Mouse (Mus musculus): ENCODE results near the gene Gm3676. TPM values are rescaled to one million over a fixed set of nuclear protein-coding genes. Genes with fewer than 3 reads are reported as not detected.
"Not testable (repeated sequence)": the region's sequence is repeated elsewhere in the genome, so short reads cannot be mapped to it uniquely, and the experiment has no call there.

Gene Gm3676
- not detected for total RNA-seq (2018; cell fraction: chromatin; rRNA removed)
- not detected for total RNA-seq (2018; cell fraction: cytosol; rRNA removed)
- not detected for total RNA-seq (2018; cell fraction: nucleus; rRNA removed)
- polyA plus RNA-seq (2018), result not detected in 3 replicates

GRCm38 (mm10) chr14:41646387-41646786 is at the start of gene Gm3676:
Gene Gm3676, minus strand, starts transcription at chr14:41646487.
- H3K36me3 ChIP-seq (ENCODE audit: inconsistent target); H3K79me2 ChIP-seq (ENCODE audit: inconsistent target); H3K27ac ChIP-seq; H3K4me3 ChIP-seq (ENCODE audit: inconsistent target): not testable (repeated sequence)
- no CpG with 5 or more reads among the region's 1 CpGs for WGBS (ENCODE audit: missing documents)

GRCm38 (mm10) chr14:41648176-41648575 is 1.9 kb upstream of the Gm3676 start:
- not testable (repeated sequence) for H3K4me3 ChIP-seq (ENCODE audit: inconsistent target); H3K27ac ChIP-seq; H3K36me3 ChIP-seq (ENCODE audit: inconsistent target); H3K79me2 ChIP-seq (ENCODE audit: inconsistent target)
- no CpG with 5 or more reads among the region's 2 CpGs for WGBS (ENCODE audit: missing documents)

- not testable (repeated sequence) for H3K4me3 ChIP-seq (ENCODE audit: inconsistent target); H3K27ac ChIP-seq; H3K36me3 ChIP-seq (ENCODE audit: inconsistent target); H3K79me2 ChIP-seq (ENCODE audit: inconsistent target)
- 100% methylated on average over 1 of the region's 11 CpGs for WGBS (ENCODE audit: missing documents)
These were observed 16.1 kb downstream of the Gm3676 start for GRCm38 (mm10) chr14:41630144-41630543.

GRCm38 (mm10) chr14:41624512-41624911 is 21.8 kb downstream of the Gm3676 start, which contains the start of gene Gm3072:
Gene Gm3072, minus strand, starts transcription at chr14:41624612.
- WGBS (ENCODE audit: missing documents), result no CpG with 5 or more reads among the region's 2 CpGs
- not testable (repeated sequence) for H3K27ac ChIP-seq

GRCm38 (mm10) chr14:41622535-41622934 is 23.8 kb downstream of the Gm3676 start:
- not testable (repeated sequence) for H3K4me3 ChIP-seq (ENCODE audit: inconsistent target); H3K27ac ChIP-seq
- WGBS (ENCODE audit: missing documents), result no CpG with 5 or more reads among the region's 5 CpGs

More at GRCm38 (mm10) chr14:41624512-41624911, 21.8 kb downstream of the Gm3676 start, which contains the start of gene Gm3072:
- H3K4me3 ChIP-seq (ENCODE audit: inconsistent target); H3K36me3 ChIP-seq (ENCODE audit: inconsistent target); H3K79me2 ChIP-seq (ENCODE audit: inconsistent target): not testable (repeated sequence)

GRCm38 (mm10) chr14:41610690-41611089 is 35.6 kb downstream of the Gm3676 start:
- not testable (repeated sequence) for H3K36me3 ChIP-seq (ENCODE audit: inconsistent target); H3K79me2 ChIP-seq (ENCODE audit: inconsistent target); H3K4me3 ChIP-seq (ENCODE audit: inconsistent target); H3K27ac ChIP-seq
- WGBS (ENCODE audit: missing documents), result 57% methylated on average over 1 of the region's 1 CpGs

More at GRCm38 (mm10) chr14:41622535-41622934, 23.8 kb downstream of the Gm3676 start:
- H3K36me3 ChIP-seq (ENCODE audit: inconsistent target); H3K79me2 ChIP-seq (ENCODE audit: inconsistent target): not testable (repeated sequence)

- not testable (repeated sequence) for H3K79me2 ChIP-seq (ENCODE audit: inconsistent target); H3K27ac ChIP-seq; H3K4me3 ChIP-seq (ENCODE audit: inconsistent target); H3K36me3 ChIP-seq (ENCODE audit: inconsistent target)
- 96% methylated on average over 15 of the region's 15 CpGs for WGBS (ENCODE audit: missing documents)
These were observed 45.4 kb downstream of the Gm3676 start for GRCm38 (mm10) chr14:41600935-41601334.

Other genes starting within 250 kb of the Gm3676 start
- not detected in 3 replicates for gene Gm6482, start 238.2 kb downstream of the Gm3676 start, polyA plus RNA-seq (2018)
- not detected in 3 replicates for gene Gm7954, start 193.0 kb downstream of the Gm3676 start, polyA plus RNA-seq (2018)
- gene Gm3486, start 157.0 kb downstream of the Gm3676 start, polyA plus RNA-seq (2018), result not detected in 3 replicates
- not detected in 3 replicates for gene Gm7970, start 90.9 kb downstream of the Gm3676 start, polyA plus RNA-seq (2018)
- gene 1700049E17Rik2, start 73.3 kb downstream of the Gm3676 start, polyA plus RNA-seq (2018), result not detected in 3 replicates
- gene Gm3072, start 21.9 kb downstream of the Gm3676 start, polyA plus RNA-seq (2018), result not detected in 3 replicates
- not detected in 3 replicates for gene Gm8068, start 55.4 kb upstream of the Gm3676 start, polyA plus RNA-seq (2018)
- gene Gm7929, start 104.1 kb upstream of the Gm3676 start, polyA plus RNA-seq (2018), result not detected in 3 replicates
- gene Gm47189, start 126.0 kb upstream of the Gm3676 start, polyA plus RNA-seq (2018), result not detected in 3 replicates

All from macrophage (primary cell).